Mouse (Mus musculus): ENCODE data around the gene Washc4. TPM values are rescaled to one million over a fixed set of nuclear protein-coding genes. Genes with fewer than 3 reads are reported as not detected.

Gene Washc4
- polyA plus RNA-seq, 1 experiment from 2014 or later = 32.3 TPM

GRCm38 (mm10) chr10:83639881-83640386 lies 96.4 kb downstream of the Washc4 start:
- Histone ChIP-seq H3K9me3 (ENCODE audit: control insufficient read depth) (no peaks in the 10 kb centered on the region), H3K27ac (ENCODE audit: low read depth, low read length) (no peak overlapping the region)
- 93% methylated on average over 10 of the region's 10 CpGs for WGBS

GRCm38 (mm10) chr10:83641641-83642040 lies 98.1 kb downstream of the Washc4 start:
- Histone ChIP-seq H3K36me3 (ENCODE audit: control insufficient read depth, insufficient read depth) (peaks cover 12% of the 10 kb centered on the region; the same call in 1 of the 2 replicates), H3K4me1 (replicated peaks; ENCODE audit: control insufficient read depth, insufficient read depth, low read length) (peaks cover 6% of the 10 kb centered on the region; the same call in 1 of the 2 replicates), H3K27me3 (replicated peaks; ENCODE audit: control insufficient read depth, insufficient read depth, low read length) (no peaks in the 10 kb centered on the region), H3K4me2 (replicated peaks; ENCODE audit: low read depth) (no peak overlapping the region), H3K9me3 (ENCODE audit: control insufficient read depth) (no peaks in the 10 kb centered on the region), H3K27ac (ENCODE audit: low read depth, low read length) (no peak overlapping the region), H3K4me3 (ENCODE audit: low read depth, low read length) (no peak overlapping the region), H3K9ac (ENCODE audit: low read depth, low read length) (no peak overlapping the region)
- ATAC-seq = no peak
- WGBS = 73% methylated on average over 3 of the region's 3 CpGs
- TF ChIP-seq CTCF (IDR thresholded peaks at IDR 0.05; ENCODE audit: low read depth) = no peak

More at GRCm38 (mm10) chr10:83639881-83640386, 96.4 kb downstream of the Washc4 start:
- H3K9ac ChIP-seq (ENCODE audit: low read depth, low read length) = no peak overlapping the region
- no peak overlapping the region for H3K4me2 ChIP-seq (replicated peaks; ENCODE audit: low read depth)
- H3K4me1 ChIP-seq (replicated peaks; ENCODE audit: control insufficient read depth, insufficient read depth, low read length) = peaks cover under 1% of the 10 kb centered on the region; the same call in 1 of the 2 replicates
- peaks cover 12% of the 10 kb centered on the region; the same call in 1 of the 2 replicates for H3K36me3 ChIP-seq (ENCODE audit: control insufficient read depth, insufficient read depth)
- no peaks in the 10 kb centered on the region for H3K27me3 ChIP-seq (replicated peaks; ENCODE audit: control insufficient read depth, insufficient read depth, low read length)
- no peak for TF ChIP-seq CTCF (IDR thresholded peaks at IDR 0.05; ENCODE audit: low read depth)
- no peak overlapping the region for H3K4me3 ChIP-seq (ENCODE audit: low read depth, low read length)
- ATAC-seq = no peak

- H3K4me2 ChIP-seq (replicated peaks; ENCODE audit: low read depth) = no peak overlapping the region
- TF ChIP-seq CTCF (IDR thresholded peaks at IDR 0.05; ENCODE audit: low read depth) = no peak
- 72% methylated on average over 8 of the region's 8 CpGs for WGBS
Measured at GRCm38 (mm10) chr10:83644167-83644566, 100.6 kb downstream of the Washc4 start.

GRCm38 (mm10) chr10:83644865-83645715 lies 101.5 kb downstream of the Washc4 start:
- 34% methylated on average over 16 of the region's 16 CpGs for WGBS
- Histone ChIP-seq H3K9ac (ENCODE audit: low read depth, low read length) (peak overlapping the region; percentile 31; the same call in 1 of the 2 replicates), H3K4me3 (ENCODE audit: low read depth, low read length) (no peak overlapping the region), H3K27me3 (replicated peaks; ENCODE audit: control insufficient read depth, insufficient read depth, low read length) (no peaks in the 10 kb centered on the region), H3K36me3 (ENCODE audit: control insufficient read depth, insufficient read depth) (0 out of 2 replicates have a peak, but pooled peaks cover 4% of the 10 kb centered on the region), H3K4me1 (replicated peaks; ENCODE audit: control insufficient read depth, insufficient read depth, low read length) (peaks cover 13% of the 10 kb centered on the region; the same call in 1 of the 2 replicates), H3K27ac (ENCODE audit: low read depth, low read length) (peak overlapping the region; percentile 60), H3K4me2 (replicated peaks; ENCODE audit: low read depth) (peak overlapping the region; percentile 27; the same call in 1 of the 2 replicates), H3K9me3 (ENCODE audit: control insufficient read depth) (no peaks in the 10 kb centered on the region)
- TF ChIP-seq CTCF (IDR thresholded peaks at IDR 0.05; ENCODE audit: low read depth) = no peak
- ATAC-seq = peak; percentile 21; the same call in 1 of the 2 replicates

More at GRCm38 (mm10) chr10:83644167-83644566, 100.6 kb downstream of the Washc4 start:
- no peak overlapping the region for H3K27ac ChIP-seq (ENCODE audit: low read depth, low read length)
- no peak for ATAC-seq
- no peaks in the 10 kb centered on the region for H3K27me3 ChIP-seq (replicated peaks; ENCODE audit: control insufficient read depth, insufficient read depth, low read length)
- H3K4me3 ChIP-seq (ENCODE audit: low read depth, low read length) = no peak overlapping the region
- no peak overlapping the region for H3K9ac ChIP-seq (ENCODE audit: low read depth, low read length)
- H3K9me3 ChIP-seq (ENCODE audit: control insufficient read depth) = no peaks in the 10 kb centered on the region
- peaks cover 9% of the 10 kb centered on the region; the same call in 1 of the 2 replicates for H3K36me3 ChIP-seq (ENCODE audit: control insufficient read depth, insufficient read depth)
- H3K4me1 ChIP-seq (replicated peaks; ENCODE audit: control insufficient read depth, insufficient read depth, low read length) = peaks cover 13% of the 10 kb centered on the region; the same call in 1 of the 2 replicates

- H3K9me3 ChIP-seq (ENCODE audit: control insufficient read depth) = no peaks in the 10 kb centered on the region
- 0 out of 2 replicates have a peak, but pooled peaks cover 4% of the 10 kb centered on the region for H3K36me3 ChIP-seq (ENCODE audit: control insufficient read depth, insufficient read depth)
- 0 out of 2 replicates have a peak overlapping the region, but pooled peaks have one; percentile 27 for H3K4me2 ChIP-seq (replicated peaks; ENCODE audit: low read depth)
- 87% methylated on average over 3 of the region's 3 CpGs for WGBS
- H3K4me1 ChIP-seq (replicated peaks; ENCODE audit: control insufficient read depth, insufficient read depth, low read length) = peaks cover 13% of the 10 kb centered on the region; the same call in 1 of the 2 replicates
- no peak for TF ChIP-seq CTCF (IDR thresholded peaks at IDR 0.05; ENCODE audit: low read depth)
- ATAC-seq = no peak
- H3K27ac ChIP-seq (ENCODE audit: low read depth, low read length) = peak overlapping the region; percentile 28
- no peak overlapping the region for H3K4me3 ChIP-seq (ENCODE audit: low read depth, low read length)
- H3K27me3 ChIP-seq (replicated peaks; ENCODE audit: control insufficient read depth, insufficient read depth, low read length) = no peaks in the 10 kb centered on the region
- H3K9ac ChIP-seq (ENCODE audit: low read depth, low read length) = no peak overlapping the region
Measured at GRCm38 (mm10) chr10:83645716-83645990, 102.1 kb downstream of the Washc4 start.

Other genes starting within 250 kb of the Washc4 start
- gene Slc41a2, start 205.9 kb upstream of the Washc4 start, polyA plus RNA-seq (2015; fragmentation: Nextera tagmentation; extraction: Ambion mirVana) = 1.6 and 1.9 TPM in 2 replicates
- gene D10Wsu102e, start 183.5 kb upstream of the Washc4 start, polyA plus RNA-seq (2015; fragmentation: Nextera tagmentation; extraction: Ambion mirVana) = 0.17 and 0.21 TPM in 2 replicates
- gene Aldh1l2, start 9.6 kb upstream of the Washc4 start, polyA plus RNA-seq (2015; fragmentation: Nextera tagmentation; extraction: Ambion mirVana) = 0.59 and 0.60 TPM in 2 replicates
- gene Appl2, start 105.0 kb downstream of the Washc4 start, polyA plus RNA-seq (2015; fragmentation: Nextera tagmentation; extraction: Ambion mirVana) = 27.5 and 28.3 TPM in 2 replicates
- gene 1500009L16Rik, start 179.1 kb downstream of the Washc4 start, polyA plus RNA-seq (2015; fragmentation: Nextera tagmentation; extraction: Ambion mirVana) = 5.3 and 8.9 TPM in 2 replicates

Data from intestine, postnatal 0 days (tissue).